Mouse (Mus musculus) monocyte, adult 5-6 weeks (primary cell): Measurements from ENCODE around the gene C2cd4b. TPM values are rescaled to one million over a fixed set of nuclear protein-coding genes. Genes with fewer than 3 reads are reported as not detected.

ENCODE experiments used
- total RNA-seq: library from RNA; stranded (forward); fragments of 200-1000, 200-491, 200-594 nt; gene quantifications from 3 replicates; pipeline ENCODE4 v1.2.3, GENCODE M21; 2017

C2cd4b gene
- total RNA-seq, 1 experiment from 2014 or later: not detected

Other genes with a start within 250 kb of the C2cd4b start
- 1.2 TPM in 1 of 3 replicates, not detected in the others for gene Tln2, start 199.7 kb upstream of the C2cd4b start, total RNA-seq
- not detected in 3 replicates for gene C2cd4a, start 72.9 kb downstream of the C2cd4b start, total RNA-seq
- 36.3 to 68.6 TPM (median 52.1 TPM) in 3 replicates for gene Vps13c, start 81.0 kb downstream of the C2cd4b start, total RNA-seq